Mouse (Mus musculus) embryonic facial prominence, embryonic 11.5 days (tissue): ENCODE results near the gene Cldn10. TPM values are rescaled to one million over a fixed set of nuclear protein-coding genes. Genes with fewer than 3 reads are reported as not detected.
"Not testable (repeated sequence)": the region's sequence is repeated elsewhere in the genome, so short reads cannot be mapped to it uniquely, and the experiment has no call there.

Experiments used
- ATAC-seq: fragments of 200-750 bp; cut with Nextera tagmentation; replicated peaks from 2 replicates; pipeline ENCODE4 v1.8.0; 2017; ENCODE audit warnings: low read depth; ENCODE audit not compliant: insufficient number of reproducible peaks, low FRiP score, low TSS enrichment
- DNase-seq: peaks from one replicate; pipeline ENCODE4 v3.0.0-alpha.2; 2015; ENCODE audit warnings: low spot score
- H3K27ac ChIP-seq: fragments of 300-500 bp; sonication (generic); replicated peaks from 2 replicates; pipeline ENCODE4 v1.5.1; 2014; ENCODE audit warnings: mild to moderate bottlenecking, low read depth, low read length, control low read depth
- H3K27me3 ChIP-seq: fragments of 300-500 bp; sonication (generic); 2 replicates; pipeline ENCODE4 v1.6.1; 2014; ENCODE audit warnings: mild to moderate bottlenecking, low read length, moderate library complexity, mixed read lengths; ENCODE audit not compliant: control insufficient read depth, insufficient read depth
- H3K36me3 ChIP-seq: fragments of 300-500 bp; sonication (generic); replicated peaks from 2 replicates; pipeline ENCODE4 v1.6.1; 2014; ENCODE audit warnings: low read depth, mild to moderate bottlenecking, low read length, moderate library complexity, mixed read lengths; ENCODE audit not compliant: control insufficient read depth, insufficient read depth
- H3K4me1 ChIP-seq: fragments of 300-500 bp; sonication (generic); 2 replicates; pipeline ENCODE4 v1.6.1; 2014; ENCODE audit warnings: low read length, mixed read lengths; ENCODE audit not compliant: control insufficient read depth, insufficient read depth
- H3K4me2 ChIP-seq: fragments of 300-500 bp; sonication (generic); 2 replicates; pipeline ENCODE4 v1.6.1; 2014; ENCODE audit warnings: low read depth, mild to moderate bottlenecking, control low read depth, low read length, moderate library complexity
- H3K4me3 ChIP-seq: fragments of 300-500 bp; sonication (generic); 2 replicates; pipeline ENCODE4 v1.5.1; 2014; ENCODE audit warnings: low read depth, low read length, control low read depth
- H3K9ac ChIP-seq: fragments of 300-500 bp; sonication (generic); replicated peaks from 2 replicates; pipeline ENCODE4 v1.6.1; 2014; ENCODE audit warnings: mild to moderate bottlenecking, control low read depth, low read length
- H3K9me3 ChIP-seq: fragments of 300-500 bp; sonication (generic); replicated peaks from 2 replicates; pipeline ENCODE4 v1.6.1; 2016; ENCODE audit warnings: mild to moderate bottlenecking, low read length, inconsistent platforms, mixed read lengths; ENCODE audit not compliant: control insufficient read depth
- WGBS: fragments of 180-500 bp; shearing (Covaris S2); extraction: QIAGEN DNeasy Blood & Tissue Kit; methylation state at CpG from one replicate; pipeline ENCODE4 v1.1.7; 2014; 5-methylcytosine and 5-hydroxymethylcytosine counted together
- polyA plus RNA-seq: library from polyadenylated mRNA; unstranded; fragments of >200 nt; fragmentation: Nextera tagmentation; extraction: Ambion mirVana; gene quantifications from 2 replicates; pipeline ENCODE4 v1.2.1, GENCODE M21; 2014

Gene Cldn10
- polyA plus RNA-seq, 1 experiment from 2014 or later, result 2.1 TPM

DNA sequence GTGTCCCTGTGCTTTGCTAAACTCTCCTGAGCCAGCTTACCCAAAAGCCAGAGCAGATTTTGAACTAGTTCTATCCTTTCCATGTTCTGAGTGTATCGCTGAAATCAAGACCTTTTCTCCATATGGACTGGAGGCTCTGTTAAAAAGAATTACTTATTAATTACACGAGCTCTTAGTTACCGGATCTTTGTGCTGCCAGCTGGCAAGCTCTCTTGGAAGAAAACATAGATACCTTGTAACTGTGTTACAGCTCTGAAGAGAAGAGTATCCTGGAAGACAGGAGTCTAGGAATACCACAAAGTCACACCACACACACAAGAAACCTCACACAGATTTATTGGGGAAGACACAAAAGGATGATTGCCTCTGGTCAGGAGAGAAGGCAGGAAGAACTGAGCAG lies 31.1 kb upstream of the Cldn10 start:
- H3K4me2 ChIP-seq, result no peak overlapping the region
- no peak overlapping the region for H3K27ac ChIP-seq
- DNase-seq (no peak), ATAC-seq (no peak)
- H3K9ac ChIP-seq, result no peak overlapping the region
- H3K36me3 ChIP-seq, result no peaks in the 10 kb centered on the region
- WGBS, result 82% methylated on average over 3 of the region's 3 CpGs
- no peaks in the 10 kb centered on the region for H3K27me3 ChIP-seq
- H3K4me1 ChIP-seq, result no peaks in the 10 kb centered on the region
- H3K4me3 ChIP-seq, result no peak overlapping the region
- no peaks in the 10 kb centered on the region for H3K9me3 ChIP-seq

DNA sequence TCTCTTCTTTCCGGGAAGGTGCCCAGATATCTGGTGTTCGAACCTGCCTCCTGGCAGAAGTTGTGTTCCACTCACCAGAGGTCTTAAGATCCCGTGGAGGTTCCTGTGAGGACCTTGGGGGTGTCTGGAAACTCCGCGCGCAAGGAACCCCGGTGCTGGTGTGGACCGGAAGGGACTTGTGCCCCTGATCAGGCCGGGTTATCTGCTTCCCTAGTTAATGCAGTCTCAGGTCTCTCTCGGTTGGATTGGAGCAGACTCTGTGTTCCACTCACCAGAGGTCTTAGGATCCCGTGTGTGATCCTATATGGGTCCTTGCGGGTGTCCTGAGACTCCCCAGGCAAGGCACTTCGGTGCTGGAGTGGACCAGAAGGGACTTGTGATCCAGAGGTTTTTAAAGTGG lies 24.3 kb upstream of the Cldn10 start:
- not testable (repeated sequence) for H3K9me3 ChIP-seq, H3K4me2 ChIP-seq, H3K9ac ChIP-seq, H3K27ac ChIP-seq, H3K4me3 ChIP-seq, H3K27me3 ChIP-seq, DNase-seq, H3K36me3 ChIP-seq, H3K4me1 ChIP-seq, ATAC-seq
- 92% methylated on average over 13 of the region's 13 CpGs for WGBS

DNA sequence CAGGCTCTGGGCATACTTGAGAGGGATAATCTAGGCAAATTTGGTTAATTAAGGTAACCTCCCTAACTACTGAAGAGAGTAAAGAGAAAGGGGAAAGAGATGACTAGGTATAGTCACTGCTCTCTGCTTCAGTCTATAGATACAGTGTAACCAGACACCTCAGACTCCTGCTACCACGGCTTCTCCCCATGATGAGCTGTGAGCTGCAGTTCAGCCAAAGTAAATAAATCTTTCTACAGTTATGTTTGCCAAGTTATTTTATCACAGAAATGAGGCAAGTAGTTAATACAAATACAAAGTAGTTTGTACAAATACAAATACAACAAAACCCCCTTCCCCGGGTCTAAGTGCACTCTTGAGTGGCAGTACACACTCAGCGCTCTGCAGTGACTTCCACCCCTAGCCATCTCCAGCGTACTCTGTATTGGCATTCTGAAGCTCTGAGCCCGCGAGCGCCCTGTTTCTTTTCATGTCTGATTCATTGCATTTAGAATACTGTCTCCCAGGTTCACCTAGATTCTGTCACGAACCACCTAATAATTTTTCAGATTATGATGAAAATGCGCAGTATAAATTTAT lies 23.7 kb upstream of the Cldn10 start:
- Histone ChIP-seq H3K9ac (no peak overlapping the region), H3K4me1 (no peaks in the 10 kb centered on the region), H3K4me2 (no peak overlapping the region), H3K27ac (no peak overlapping the region), H3K4me3 (no peak overlapping the region), H3K36me3 (no peaks in the 10 kb centered on the region), H3K27me3 (no peaks in the 10 kb centered on the region), H3K9me3 (no peaks in the 10 kb centered on the region)
- 81% methylated on average over 9 of the region's 9 CpGs for WGBS
- DNase-seq (no peak), ATAC-seq (no peak)

DNA sequence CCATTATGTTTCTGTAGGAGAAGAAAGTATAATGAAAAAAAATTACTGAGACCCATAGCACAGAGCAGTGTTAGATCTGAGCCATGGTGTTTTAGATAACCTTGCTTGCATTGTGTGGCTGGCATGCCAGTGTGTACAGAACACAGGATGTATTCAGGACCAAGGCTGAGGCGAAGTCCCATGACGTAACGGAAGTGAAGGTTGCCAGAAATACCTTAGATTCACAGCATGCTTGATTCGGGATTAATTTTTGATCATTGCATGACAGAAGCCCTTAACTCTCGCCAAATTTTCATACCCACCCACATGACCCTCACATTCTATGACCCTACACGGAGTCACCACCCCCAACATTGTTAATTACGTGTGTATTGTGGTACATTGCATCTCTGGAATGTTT lies 22.4 kb upstream of the Cldn10 start:
- Histone ChIP-seq H3K9ac (no peak overlapping the region), H3K4me1 (no peaks in the 10 kb centered on the region), H3K27ac (no peak overlapping the region), H3K27me3 (no peaks in the 10 kb centered on the region), H3K36me3 (no peaks in the 10 kb centered on the region), H3K4me2 (no peak overlapping the region), H3K4me3 (no peak overlapping the region), H3K9me3 (no peaks in the 10 kb centered on the region)
- ATAC-seq (no peak), DNase-seq (no peak)
- 83% methylated on average over 7 of the region's 7 CpGs for WGBS

DNA sequence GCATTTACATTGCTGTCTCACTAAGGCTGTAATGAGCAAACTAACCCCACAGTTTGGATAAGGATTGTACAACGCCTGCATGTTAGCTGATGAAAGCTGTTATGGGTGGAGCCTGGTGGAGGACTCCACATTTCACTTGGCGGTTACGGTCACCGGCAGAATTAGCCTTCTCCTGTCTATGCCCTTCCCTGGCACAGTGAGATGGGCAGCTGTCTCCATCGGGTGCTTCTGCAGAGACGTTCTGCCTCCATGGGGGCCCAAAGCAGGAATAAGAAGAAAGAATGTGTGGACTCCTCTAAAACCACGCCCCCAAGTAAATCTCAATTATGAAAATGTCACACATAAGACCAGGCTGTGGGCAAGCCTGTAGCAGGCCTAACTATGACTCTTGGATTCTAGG lies 21.8 kb upstream of the Cldn10 start:
- WGBS, result 80% methylated on average over 7 of the region's 7 CpGs
- no peak for ATAC-seq
- H3K4me3 ChIP-seq, result no peak overlapping the region
- H3K27me3 ChIP-seq, result no peaks in the 10 kb centered on the region
- DNase-seq, result no peak
- H3K4me2 ChIP-seq, result no peak overlapping the region
- no peak overlapping the region for H3K27ac ChIP-seq
- no peak overlapping the region for H3K9ac ChIP-seq
- H3K4me1 ChIP-seq, result no peaks in the 10 kb centered on the region
- H3K36me3 ChIP-seq, result no peaks in the 10 kb centered on the region
- no peaks in the 10 kb centered on the region for H3K9me3 ChIP-seq

DNA sequence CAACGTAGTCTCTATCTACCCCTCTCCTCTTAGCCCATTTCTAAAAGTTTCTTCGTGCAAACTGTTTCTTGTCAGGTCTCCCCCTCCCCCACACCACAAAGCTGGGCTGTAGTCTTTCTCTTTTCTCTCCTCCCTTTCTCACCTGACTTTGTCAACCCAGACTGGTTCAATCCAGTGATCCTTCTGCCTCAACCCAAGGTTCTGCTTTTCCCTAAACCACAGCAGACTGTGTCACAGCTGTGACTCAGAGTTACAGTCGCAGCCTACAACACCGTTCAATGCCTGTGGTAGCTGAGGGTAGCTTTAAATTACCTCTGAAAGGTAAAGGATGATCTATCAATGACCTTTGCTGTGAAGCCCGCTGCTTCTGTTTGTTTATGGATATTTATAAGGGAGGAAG lies 21.3 kb upstream of the Cldn10 start:
- Histone ChIP-seq H3K4me3 (no peak overlapping the region), H3K27ac (no peak overlapping the region), H3K27me3 (no peaks in the 10 kb centered on the region), H3K4me1 (no peaks in the 10 kb centered on the region), H3K9me3 (no peaks in the 10 kb centered on the region), H3K9ac (no peak overlapping the region), H3K4me2 (no peak overlapping the region), H3K36me3 (no peaks in the 10 kb centered on the region)
- 79% methylated on average over 5 of the region's 5 CpGs for WGBS
- DNase-seq (no peak), ATAC-seq (no peak)

DNA sequence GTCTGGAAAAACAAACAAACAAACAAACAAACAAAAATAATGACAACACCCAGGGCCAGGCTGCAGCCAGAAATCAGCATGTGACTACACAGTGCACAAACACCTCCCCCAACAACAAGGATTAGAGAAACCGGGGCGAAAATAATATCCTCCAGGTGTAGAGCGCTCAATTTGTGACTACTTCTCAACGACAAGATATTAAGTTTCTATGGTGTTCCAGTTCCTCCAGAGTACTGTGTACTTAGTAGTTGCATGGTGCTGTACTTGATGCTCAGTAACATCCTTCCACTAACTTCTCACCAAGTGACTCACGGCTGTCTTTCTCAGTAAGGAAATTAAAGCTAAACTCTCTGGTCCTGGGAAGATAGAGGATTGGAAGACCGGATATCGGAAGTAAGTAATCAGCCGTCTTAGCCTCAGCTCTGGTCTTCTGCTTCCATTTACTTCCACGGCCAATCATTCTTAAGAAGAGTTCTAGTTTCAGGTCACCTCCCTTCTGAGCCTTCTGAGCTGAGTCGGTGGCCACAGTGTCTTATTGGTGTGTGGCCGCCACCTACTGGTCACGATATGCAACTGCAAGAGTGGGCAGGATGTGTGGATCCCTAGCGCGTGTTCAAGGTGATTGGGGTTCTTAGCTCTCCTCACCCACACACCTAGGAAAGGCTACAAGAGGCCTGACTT lies 19.9 kb upstream of the Cldn10 start:
- no peak overlapping the region for H3K4me3 ChIP-seq
- H3K4me2 ChIP-seq, result no peak overlapping the region
- H3K27me3 ChIP-seq, result no peaks in the 10 kb centered on the region
- no peaks in the 10 kb centered on the region for H3K4me1 ChIP-seq
- no peak overlapping the region for H3K27ac ChIP-seq
- no peaks in the 10 kb centered on the region for H3K36me3 ChIP-seq
- WGBS, result 30% methylated on average over 14 of the region's 14 CpGs
- ATAC-seq (peak; percentile 76), DNase-seq (peak; percentile 87)
- no peaks in the 10 kb centered on the region for H3K9me3 ChIP-seq
- no peak overlapping the region for H3K9ac ChIP-seq

DNA sequence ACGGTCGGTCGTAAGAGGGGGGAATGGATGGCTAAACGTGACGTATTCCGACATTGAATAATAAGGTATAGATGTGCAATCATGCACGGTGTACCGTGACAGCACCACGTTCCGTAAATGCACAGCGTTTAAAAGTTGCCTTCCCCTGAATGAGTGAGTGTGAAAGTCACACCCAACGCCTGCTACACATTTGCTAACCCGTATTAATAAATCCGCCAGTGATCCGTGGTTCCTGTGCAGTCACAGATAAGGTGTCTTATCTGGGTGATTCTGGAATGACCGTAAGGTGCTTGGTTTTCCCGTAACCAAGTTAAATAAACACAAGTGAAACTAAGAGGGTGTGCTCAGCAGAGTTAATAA lies 19.4 kb upstream of the Cldn10 start:
- ATAC-seq (no peak), DNase-seq (no peak)
- Histone ChIP-seq H3K4me3 (no peak overlapping the region), H3K9ac (no peak overlapping the region), H3K36me3 (no peaks in the 10 kb centered on the region), H3K27me3 (no peaks in the 10 kb centered on the region), H3K27ac (no peak overlapping the region), H3K9me3 (no peaks in the 10 kb centered on the region), H3K4me2 (no peak overlapping the region), H3K4me1 (no peaks in the 10 kb centered on the region)
- WGBS, result 58% methylated on average over 17 of the region's 17 CpGs
